Mouse (Mus musculus) layer of hippocampus, adult 9-10 months (tissue): ENCODE results near the gene Efs.
"Not testable (repeated sequence)": the region's sequence is repeated elsewhere in the genome, so short reads cannot be mapped to it uniquely, and the experiment has no call there.

ENCODE experiments used
- DNase-seq: peaks from one replicate; pipeline ENCODE4 v3.0.0; 2022; ENCODE audit warnings: low spot score

The Efs gene

DNA sequence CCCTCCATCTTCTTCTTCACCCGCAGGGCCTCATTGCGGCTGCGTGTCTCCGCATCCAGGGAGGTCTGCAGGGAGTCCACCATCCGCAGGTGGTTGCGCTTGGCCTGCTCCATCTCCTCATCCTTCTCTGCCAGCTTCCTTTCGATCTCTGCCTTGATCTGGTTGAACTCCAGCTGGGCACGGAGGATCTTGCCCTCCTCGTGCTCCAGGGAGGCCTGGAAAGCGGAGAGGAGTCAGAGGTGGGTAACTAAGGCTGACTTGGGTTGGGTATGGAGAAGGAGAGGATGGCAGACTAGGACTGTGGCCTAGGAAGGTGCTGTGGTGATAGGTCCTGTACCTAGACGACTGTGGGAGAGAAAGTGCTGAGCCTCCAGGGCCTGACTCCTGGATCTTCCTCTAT lies 21.1 kb upstream of the Efs start:
- not testable (repeated sequence) for DNase-seq

DNA sequence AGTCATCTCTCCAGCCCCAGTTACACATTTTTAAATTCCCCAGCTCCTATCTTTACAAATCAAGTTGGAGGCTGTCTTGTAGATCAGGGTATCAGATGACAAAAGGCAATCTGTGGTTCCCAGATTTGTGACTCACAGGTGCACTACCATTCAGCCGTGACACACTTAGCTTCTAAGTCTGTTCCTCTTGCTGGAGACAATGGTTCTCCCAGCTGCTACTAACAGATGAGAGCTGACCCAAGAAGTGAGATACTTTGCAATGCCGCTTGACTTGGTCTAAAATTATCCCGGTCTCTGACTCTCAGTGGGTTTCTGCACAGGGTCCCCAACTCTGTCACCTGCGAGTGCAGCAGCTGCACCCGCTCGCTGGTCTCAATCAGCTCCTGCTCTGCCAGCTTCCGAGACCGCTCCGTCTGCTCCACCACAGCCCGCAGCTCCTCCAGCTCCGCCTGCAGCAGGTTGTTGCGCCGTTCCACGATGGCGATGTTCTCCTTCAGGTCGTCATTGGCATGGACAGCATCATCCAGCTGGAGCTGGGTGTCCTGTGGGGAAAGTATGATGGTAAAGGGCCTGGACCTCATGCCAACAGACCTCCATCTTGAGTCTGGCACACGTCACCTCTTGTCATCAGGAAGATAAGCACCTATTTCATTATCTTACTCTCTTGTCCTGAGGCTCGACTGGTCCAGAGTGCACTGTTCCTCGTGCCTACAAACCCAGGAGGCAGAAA lies 20.2 kb upstream of the Efs start:
- no peak for DNase-seq

GRCm38 (mm10) chr14:54944939-54945338 lies 19.0 kb upstream of the Efs start:
- DNase-seq, result no peak

DNA sequence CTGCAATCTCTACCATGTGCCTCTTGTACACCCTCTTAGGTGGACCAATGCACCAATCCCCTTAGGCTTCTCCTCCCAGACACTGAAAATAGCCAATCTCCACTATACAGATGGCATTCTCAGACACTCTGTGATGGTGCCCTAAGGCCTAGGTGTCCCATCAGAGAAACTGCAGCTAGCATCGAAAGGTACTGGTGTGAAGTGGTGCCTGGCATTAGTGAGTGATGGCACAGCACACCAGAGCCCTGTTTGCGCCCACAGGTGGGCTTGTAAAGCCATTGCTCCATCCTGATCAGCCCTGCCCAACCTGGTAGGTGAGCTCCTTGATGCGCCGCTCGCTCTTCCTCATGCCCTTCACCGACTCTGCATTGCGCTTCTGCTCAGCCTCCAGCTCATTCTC lies 18.0 kb upstream of the Efs start:
- DNase-seq, result no peak

GRCm38 (mm10) chr14:54942479-54942878 lies 16.6 kb upstream of the Efs start:
- DNase-seq, result no peak

DNA sequence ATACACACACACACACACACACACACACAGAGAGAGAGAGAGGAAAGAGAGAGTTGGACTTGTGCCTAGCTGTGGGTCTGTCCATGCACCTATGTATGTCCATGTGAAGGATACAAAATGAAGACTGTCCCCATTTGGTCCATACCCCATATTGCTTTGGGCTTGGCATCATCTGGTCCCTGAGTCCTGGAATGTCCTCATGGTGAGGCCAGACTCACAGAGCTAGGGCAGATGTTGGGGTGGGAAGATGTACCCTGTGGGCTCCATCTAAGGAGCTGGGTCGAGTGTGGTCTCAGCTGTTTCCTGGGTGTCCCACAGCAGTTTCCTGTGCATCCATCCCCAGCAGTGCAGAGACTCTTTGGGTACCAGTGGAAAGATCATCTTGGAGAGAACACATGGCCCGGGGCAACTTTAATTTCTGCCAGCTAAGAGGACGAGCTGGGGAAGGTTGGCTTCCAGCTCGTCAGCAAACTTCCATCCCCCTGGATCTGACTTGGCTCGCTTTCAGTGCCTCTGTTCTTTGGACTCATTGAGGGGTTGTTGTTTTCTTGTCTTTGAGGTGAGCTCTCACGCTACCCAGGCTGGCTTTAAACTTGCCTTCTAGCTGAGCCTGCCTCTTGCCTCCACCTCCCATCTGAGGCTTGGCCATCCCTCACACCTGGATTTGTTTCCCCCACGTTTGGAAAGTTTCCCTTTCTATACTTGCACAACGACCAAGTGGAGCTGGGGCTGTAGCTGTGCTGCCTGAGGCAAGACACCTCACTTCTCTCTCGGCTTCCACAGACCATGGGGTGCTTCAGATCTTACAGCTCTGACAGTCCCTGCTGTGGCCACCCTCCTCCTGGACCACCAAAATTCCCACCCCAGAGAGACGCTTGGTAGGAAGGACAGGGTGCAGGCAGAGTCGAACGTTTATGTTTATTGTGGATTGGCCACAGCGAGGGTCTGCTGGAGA lies 15.4 kb upstream of the Efs start:
- DNase-seq, result no peak

DNA sequence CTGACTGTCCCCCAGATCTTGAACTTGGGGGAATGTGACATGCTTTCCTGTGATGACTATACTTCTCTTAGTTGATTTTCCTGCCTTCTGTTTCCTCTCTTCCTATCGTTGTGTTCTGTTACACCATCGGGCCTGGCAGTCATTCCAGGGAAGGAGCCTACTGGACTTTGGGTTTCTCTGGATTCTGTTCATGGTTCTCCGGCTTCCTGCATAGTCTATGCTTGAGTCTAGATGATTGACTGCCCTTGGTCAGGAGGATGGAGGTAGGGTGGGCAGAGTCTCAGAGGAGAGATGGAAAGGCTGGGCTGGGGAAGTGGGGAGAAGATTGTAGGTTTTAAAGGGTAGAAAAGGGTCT lies 14.2 kb upstream of the Efs start:
- DNase-seq, result no peak

DNA sequence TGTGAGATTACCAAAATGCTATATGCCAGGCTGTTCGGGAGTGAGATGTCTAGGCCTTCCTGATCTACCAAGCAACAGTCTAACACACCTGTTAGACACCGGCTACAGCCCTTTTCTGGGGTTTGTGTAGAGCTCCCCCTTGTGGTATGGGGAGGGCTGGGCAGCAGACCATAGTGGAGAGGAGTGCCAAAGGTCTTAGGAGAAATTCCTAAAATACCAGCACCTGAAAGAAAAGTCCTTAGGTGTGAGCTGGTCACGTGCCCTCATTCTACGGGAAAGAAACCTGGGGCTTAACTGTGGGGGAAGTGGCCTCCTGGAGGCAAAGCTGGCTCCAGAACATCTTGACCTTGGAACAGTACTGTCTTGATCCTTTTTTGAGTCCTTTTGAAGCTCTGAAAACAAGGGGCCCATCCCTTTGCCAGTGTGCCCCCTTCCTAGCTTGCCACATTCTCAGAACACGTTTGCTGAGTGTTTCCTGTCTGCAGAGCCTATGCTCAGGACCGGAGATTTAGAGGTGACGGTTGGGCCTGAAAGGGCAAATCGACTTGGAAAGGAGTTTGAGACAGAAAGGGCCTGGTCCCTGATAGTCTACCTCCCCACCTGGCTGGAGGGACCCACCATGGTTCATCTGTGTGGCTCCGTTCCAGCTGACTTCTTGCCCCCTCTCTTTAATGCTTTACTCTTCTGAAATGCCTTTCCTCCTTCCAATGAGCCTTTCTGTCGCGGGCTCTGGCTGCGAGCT lies 13.7 kb upstream of the Efs start:
- peak; percentile 22 for DNase-seq

- no peak for DNase-seq
Observed at GRCm38 (mm10) chr14:54938431-54939219, 12.7 kb upstream of the Efs start.

DNA sequence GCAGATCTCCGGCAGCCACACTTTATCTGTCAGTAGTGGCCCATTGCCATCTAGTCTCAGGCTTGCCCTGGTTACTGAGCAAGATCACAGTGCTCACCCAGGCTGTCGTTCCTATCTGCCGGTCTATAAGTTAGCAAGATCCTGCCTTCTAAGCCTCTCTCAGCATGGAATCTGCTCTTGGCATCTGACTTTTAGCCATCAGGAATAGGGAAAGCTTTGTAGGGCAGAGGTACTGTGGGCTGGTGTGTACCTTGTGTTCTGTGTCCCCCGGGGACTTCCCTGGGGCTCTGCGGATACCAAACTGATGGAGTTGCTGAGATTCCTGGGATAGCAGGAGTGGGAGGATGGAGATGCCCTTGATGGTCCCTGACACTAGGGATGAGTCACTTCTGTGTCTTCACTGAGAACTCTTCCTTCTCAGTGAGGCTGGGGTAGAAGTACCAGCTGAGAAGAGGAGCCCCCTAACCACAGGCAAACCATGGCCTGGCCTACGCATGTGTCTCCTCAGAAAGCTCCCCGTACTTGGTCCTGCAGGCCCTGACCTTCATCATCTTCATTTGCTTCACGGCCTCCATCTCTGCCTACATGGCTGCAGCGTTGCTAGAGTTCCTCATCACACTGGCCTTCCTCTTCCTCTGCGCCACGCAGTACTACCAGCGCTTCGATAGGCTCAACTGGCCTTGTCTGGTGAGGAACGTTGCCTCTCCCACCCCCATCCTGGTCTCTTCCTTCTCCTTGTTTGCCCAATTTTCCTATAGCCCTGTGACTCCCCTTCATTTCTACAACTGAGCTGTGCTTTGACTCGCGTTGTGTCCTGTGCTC lies 11.6 kb upstream of the Efs start:
- no peak for DNase-seq

DNA sequence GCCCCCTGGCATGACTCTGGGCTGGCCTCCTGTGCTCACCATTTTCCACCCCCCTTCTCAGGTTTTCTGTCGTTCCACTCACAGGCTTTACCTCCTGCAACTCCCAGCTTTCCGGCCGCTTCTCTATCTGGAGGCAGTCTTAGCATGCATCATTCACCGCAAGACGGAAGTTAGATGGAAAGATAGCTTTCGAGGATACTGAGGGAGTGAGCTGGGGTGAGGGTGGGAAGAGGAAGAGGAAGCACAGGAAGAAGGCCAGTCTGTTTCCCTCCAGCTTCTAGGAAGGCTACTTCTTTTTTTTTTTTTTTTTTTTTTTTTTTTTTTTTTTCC lies 10.9 kb upstream of the Efs start:
- no peak for DNase-seq

- DNase-seq, result peak; percentile 40
Observed at GRCm38 (mm10) chr14:54935904-54936830, 10.2 kb upstream of the Efs start, which contains the start of gene Cmtm5. TSS of gene Cmtm5 (plus strand) at chr14:54936261.

DNA sequence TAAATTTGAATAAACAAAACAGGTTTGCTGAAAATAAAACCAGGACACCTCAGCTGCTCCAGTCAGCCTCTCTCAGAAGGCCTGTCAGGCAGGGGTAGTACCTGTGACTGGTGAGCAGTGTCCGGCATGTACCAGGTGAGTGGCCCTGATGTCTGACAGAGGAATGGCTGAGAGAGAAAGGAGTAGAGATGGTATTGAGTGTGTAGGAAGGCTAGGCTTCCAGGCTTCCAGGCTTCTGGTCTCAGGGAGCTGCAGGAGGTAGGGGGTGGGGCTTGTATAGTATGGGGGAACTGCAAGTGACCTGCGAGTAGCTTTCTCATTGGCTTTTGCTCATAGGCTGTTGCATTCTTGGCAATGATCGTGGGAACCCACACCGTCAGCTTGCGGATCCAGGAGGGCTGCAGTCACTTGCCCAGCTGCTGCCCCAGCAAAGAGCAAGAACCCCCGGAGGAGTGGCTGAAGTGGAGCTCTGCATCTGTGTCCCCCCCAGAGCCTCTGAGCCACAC lies 6.8 kb upstream of the Efs start, which contains the start of gene Il25:
Gene Il25, plus strand, starts transcription at position 51 of the 506 bp plus-strand sequence.
- no peak for DNase-seq

GRCm38 (mm10) chr14:54930431-54930830 lies 4.5 kb upstream of the Efs start:
- no peak for DNase-seq

GRCm38 (mm10) chr14:54929801-54930200 lies 3.9 kb upstream of the Efs start:
- DNase-seq, result no peak

GRCm38 (mm10) chr14:54927296-54927695 lies 1.4 kb upstream of the Efs start:
- no peak for DNase-seq

DNA sequence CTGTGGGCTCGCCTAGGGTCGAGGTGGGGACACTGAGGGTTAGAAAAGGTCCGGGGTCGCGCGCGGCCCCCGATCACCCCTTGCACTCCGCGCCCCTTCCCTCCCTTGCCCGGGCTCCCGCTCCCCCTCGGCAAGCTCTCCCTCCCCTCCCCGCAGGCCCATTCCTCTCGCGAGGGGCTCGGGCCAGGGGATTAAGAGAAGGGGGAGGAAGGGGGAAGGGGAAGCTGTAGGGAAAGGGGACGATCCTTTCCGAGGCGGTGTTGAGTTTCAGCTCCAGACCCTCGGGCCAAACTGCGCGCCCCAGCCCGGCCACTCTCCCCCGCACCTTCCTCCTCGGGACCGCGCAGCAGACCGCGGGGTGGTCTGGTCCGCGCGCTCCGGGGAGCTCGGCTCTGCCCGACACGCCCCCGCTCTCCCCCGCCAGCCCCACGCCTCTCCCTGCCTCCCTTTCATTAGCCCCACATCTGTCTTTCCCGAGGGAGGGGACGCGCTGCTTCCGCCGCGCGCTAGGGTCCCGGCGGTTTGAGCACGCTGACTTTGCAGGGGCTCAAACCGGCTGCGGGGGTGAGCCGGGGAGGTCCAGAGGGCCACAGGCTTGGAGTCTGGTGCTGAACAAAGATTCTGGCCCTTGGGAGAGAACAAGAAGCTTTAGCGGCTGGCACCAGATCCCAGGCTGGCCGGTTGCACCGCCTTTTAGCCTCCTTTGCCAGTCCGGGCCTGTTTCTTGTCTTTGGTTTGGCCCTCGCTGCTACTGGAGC lies 654 bp upstream of the Efs start:
- no peak for DNase-seq

DNA sequence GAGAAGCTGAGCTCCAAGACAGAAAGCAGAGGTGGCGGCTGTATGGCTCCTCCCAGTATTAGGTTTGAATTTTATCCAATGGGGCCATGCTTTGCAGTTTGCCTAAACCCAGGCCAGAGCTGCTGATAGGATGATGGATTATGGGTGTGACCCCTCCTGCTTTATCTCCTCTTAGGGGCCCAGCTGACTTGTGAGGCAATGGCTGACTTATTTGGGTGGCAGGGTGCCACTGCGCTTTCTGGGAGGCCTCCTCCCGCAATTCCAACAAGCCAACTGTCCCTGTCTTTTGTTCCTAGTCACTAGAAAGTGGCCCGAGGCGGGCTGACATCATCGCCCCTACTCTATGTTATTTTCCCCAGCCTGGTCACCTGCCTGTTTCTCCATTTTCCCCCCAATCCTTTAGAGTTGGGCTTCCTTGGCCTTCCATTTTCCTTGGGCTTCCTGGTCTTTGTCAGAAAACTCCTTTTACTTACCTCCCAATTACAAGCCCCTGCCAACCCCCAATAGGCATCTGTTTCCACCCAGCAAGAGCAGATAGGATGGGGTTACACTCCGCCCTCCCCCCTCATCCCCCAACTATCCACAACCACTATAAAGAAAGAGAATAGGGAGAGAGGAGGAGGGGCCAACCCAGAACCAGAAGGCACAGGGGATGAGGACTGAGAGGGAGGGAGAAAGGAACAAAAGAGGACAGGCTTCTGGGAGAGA lies 1.1 kb downstream of the Efs start:
- no peak for DNase-seq
